Mouse (Mus musculus) ES-E14 (cell line): ENCODE results near the gene Ppil6. TPM values are rescaled to one million over a fixed set of nuclear protein-coding genes. Genes with fewer than 3 reads are reported as not detected.

Experiments used
- DNase-seq: peaks from one replicate; pipeline ENCODE4 v3.0.0-alpha.2; 2013; ENCODE audit warnings: low read depth, low spot score
- H3K27ac ChIP-seq: 2 replicates; pipeline ENCODE4 v1.5.1; 2012; ENCODE audit warnings: low read depth, mild to moderate bottlenecking, low read length, moderate library complexity, mixed read lengths; ENCODE audit not compliant: poor library complexity, insufficient read depth, severe bottlenecking
- H3K36me3 ChIP-seq: 2 replicates; pipeline ENCODE4 v1.6.1; 2012; ENCODE audit warnings: mild to moderate bottlenecking, low read length, moderate library complexity, mixed read lengths; ENCODE audit not compliant: control insufficient read depth, poor library complexity, insufficient read depth, severe bottlenecking
- H3K4me1 ChIP-seq, 2 experiments: fragments of 150-350 bp in 1 of 2; sonication (generic) in 1 of 2; 2 replicates each; pipeline ENCODE4 v1.6.1; 2012; ENCODE audit warnings: low read length in 2 of 2, mild to moderate bottlenecking in 1 of 2, mixed read lengths in 1 of 2; ENCODE audit not compliant: control insufficient read depth in 2 of 2, insufficient read depth in 2 of 2, poor library complexity in 1 of 2
- H3K4me3 ChIP-seq, 2 experiments: fragments of 150-350 bp in 1 of 2; sonication (generic) in 1 of 2; 2 replicates each; pipeline ENCODE4 v1.5.1; 2012; ENCODE audit warnings: low read length in 2 of 2, low read depth in 1 of 2, mild to moderate bottlenecking in 1 of 2, mixed read lengths in 1 of 2; ENCODE audit not compliant: insufficient read depth in 1 of 2, poor library complexity in 1 of 2, severe bottlenecking in 1 of 2
- H3K9ac ChIP-seq: 2 replicates; pipeline ENCODE4 v1.6.1; 2012; ENCODE audit warnings: low read depth, mild to moderate bottlenecking, low read length, mixed read lengths; ENCODE audit not compliant: poor library complexity, insufficient read depth, severe bottlenecking
- H3K9me3 ChIP-seq: fragments of 150-350 bp; sonication (generic); 2 replicates; pipeline ENCODE4 v1.6.1; 2012; ENCODE audit warnings: low read depth, mild to moderate bottlenecking, low read length; ENCODE audit not compliant: control insufficient read depth, insufficient read depth
- CHD2 ChIP-seq: IDR thresholded peaks from 2 replicates; pipeline ENCODE4 v1.6.1; 2014; ENCODE audit warnings: mild to moderate bottlenecking, low read depth, low read length, inconsistent platforms
- HCFC1 ChIP-seq: IDR thresholded peaks from 2 replicates; pipeline ENCODE4 v1.6.1; 2012; ENCODE audit warnings: low read length, inconsistent platforms, borderline replicate concordance; ENCODE audit not compliant: insufficient read depth
- MAFK ChIP-seq: IDR thresholded peaks from 2 replicates; pipeline ENCODE4 v1.6.1; 2014; ENCODE audit warnings: mild to moderate bottlenecking, low read depth, low read length, inconsistent platforms; ENCODE audit not compliant: insufficient read depth
- ZC3H11A ChIP-seq: IDR thresholded peaks from 2 replicates; pipeline ENCODE4 v1.6.1; 2012; ENCODE audit warnings: low read depth, mild to moderate bottlenecking, inconsistent platforms, low read length, borderline replicate concordance
- ZNF384 ChIP-seq: IDR thresholded peaks from 2 replicates; pipeline ENCODE4 v1.6.1; 2012; ENCODE audit warnings: low read depth, low read length, inconsistent platforms
- in situ Hi-C, 2 experiments: fragments of 600-800 bp; cut with MboI; formaldehyde crosslinking; loops; one replicate each; pipeline ENCODE4 v1.15.1; 2025; ENCODE audit warnings: low sequenced_read_pairs in 2 of 2, inconsistent platforms in 1 of 2; ENCODE audit not compliant: unreplicated experiment in 2 of 2
- total RNA-seq: library from RNA; depleted of rRNA; stranded (reverse); fragments of 300-350 nt; gene quantifications from 2 replicates; pipeline ENCODE4 v1.2.3, GENCODE M21; 2012

The Ppil6 gene
- total RNA-seq, 1 experiment: not detected

GRCm38 (mm10) chr10:41461057-41461722, 29.0 kb upstream of the Ppil6 start:
- no peak overlapping the region for H3K27ac ChIP-seq
- peaks cover 6% of the 10 kb centered on the region for H3K36me3 ChIP-seq
- in situ Hi-C loops: no loop called here
- H3K4me3 ChIP-seq: no peak overlapping the region
- no peak overlapping the region for H3K9ac ChIP-seq
- TF ChIP-seq ZNF384 (no peak), HCFC1 (no peak), ZC3H11A (no peak), CHD2 (no peak)
- H3K4me1 ChIP-seq: peaks cover 9 to 26% of the 10 kb centered on the region in 2 experiments
- no peaks in the 10 kb centered on the region for H3K9me3 ChIP-seq
- DNase-seq: no peak

GRCm38 (mm10) chr10:41464401-41464955, 25.8 kb upstream of the Ppil6 start:
- in situ Hi-C loops: no loop called here
- DNase-seq: no peak
- H3K4me3 ChIP-seq: no peak overlapping the region
- no peak overlapping the region for H3K27ac ChIP-seq
- H3K36me3 ChIP-seq: 0 out of 2 replicates have a peak, but pooled peaks cover 2% of the 10 kb centered on the region
- no peaks in the 10 kb centered on the region for H3K9me3 ChIP-seq
- TF ChIP-seq CHD2 (no peak), ZC3H11A (no peak), HCFC1 (no peak), MAFK (no peak), ZNF384 (no peak)
- H3K9ac ChIP-seq: peak overlapping the region; percentile 28; the same call in 1 of the 2 replicates
- peaks cover 18 to 27% of the 10 kb centered on the region in 2 experiments for H3K4me1 ChIP-seq

- Histone ChIP-seq H3K36me3 (0 out of 2 replicates have a peak, but pooled peaks cover 2% of the 10 kb centered on the region), H3K9ac (no peak overlapping the region; the same call in 1 of the 2 replicates), H3K4me1 (peaks cover 14 to 16% of the 10 kb centered on the region in 2 experiments), H3K4me3 (no peak overlapping the region), H3K27ac (peak overlapping the region; percentile 91), H3K9me3 (no peaks in the 10 kb centered on the region)
- TF ChIP-seq HCFC1 (no peak; the same call in 1 of the 2 replicates), CHD2 (0 out of 2 replicates have a peak, but pooled peaks have one; percentile 66), ZC3H11A (no peak), MAFK (no peak), ZNF384 (no peak)
- in situ Hi-C loops: no loop called here
- DNase-seq: no peak
Measured at GRCm38 (mm10) chr10:41467325-41467724, 22.9 kb upstream of the Ppil6 start.

GRCm38 (mm10) chr10:41470693-41471092, 19.5 kb upstream of the Ppil6 start:
- Histone ChIP-seq H3K36me3 (no peaks in the 10 kb centered on the region), H3K4me1 (peaks cover 17 to 20% of the 10 kb centered on the region in 2 experiments), H3K9ac (no peak overlapping the region), H3K27ac (no peak overlapping the region), H3K9me3 (no peaks in the 10 kb centered on the region), H3K4me3 (no peak overlapping the region)
- TF ChIP-seq MAFK: no peak
- TF ChIP-seq CHD2: no peak
- no peak for TF ChIP-seq ZC3H11A
- TF ChIP-seq HCFC1: no peak
- TF ChIP-seq ZNF384: no peak
- in situ Hi-C loops: no loop called here
- DNase-seq: no peak
